Mouse (Mus musculus) cerebellum, adult 11-12 months (tissue): ENCODE measurements around the gene Dock9.

ENCODE experiments used
- DNase-seq: peaks from one replicate; pipeline ENCODE4 v3.0.0; 2022

Dock9 gene

DNA sequence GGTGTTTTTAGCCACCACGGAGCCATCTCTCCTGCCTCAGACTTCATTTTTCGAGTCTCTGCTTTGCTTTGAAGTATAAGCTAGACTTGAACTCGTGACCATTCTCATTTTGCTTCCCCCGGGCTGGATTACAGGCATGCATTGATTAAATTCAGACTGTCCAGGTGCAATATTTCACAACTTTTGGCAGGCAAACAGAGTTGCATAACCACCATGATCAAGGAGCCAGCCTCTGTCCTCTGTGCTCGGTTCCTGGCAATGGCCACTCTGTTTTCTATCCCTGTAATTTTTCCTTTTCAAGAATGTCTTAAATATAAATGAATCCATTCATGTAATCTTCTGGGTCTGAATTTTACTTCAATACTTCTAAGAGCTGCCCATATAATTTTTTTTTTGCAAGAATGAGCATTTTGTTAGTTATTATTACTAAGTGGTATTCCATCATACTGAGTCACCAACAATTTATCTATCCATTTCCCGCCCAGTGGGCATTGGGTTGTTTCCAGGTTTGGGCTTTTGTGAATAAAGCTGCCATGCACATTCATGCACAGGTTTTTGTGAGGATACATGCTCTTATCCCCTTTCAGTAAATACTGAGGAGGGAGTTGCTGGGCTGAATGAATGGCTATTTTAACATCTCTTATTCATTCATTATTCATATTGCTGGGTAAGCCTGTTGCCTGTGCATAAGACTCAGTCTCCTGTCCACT is 183.0 kb downstream of the Dock9 start:
- DNase-seq, result peak; percentile 67

- DNase-seq, result no peak
These were observed 184.1 kb downstream of the Dock9 start for GRCm38 (mm10) chr14:121613490-121613889.

DNA sequence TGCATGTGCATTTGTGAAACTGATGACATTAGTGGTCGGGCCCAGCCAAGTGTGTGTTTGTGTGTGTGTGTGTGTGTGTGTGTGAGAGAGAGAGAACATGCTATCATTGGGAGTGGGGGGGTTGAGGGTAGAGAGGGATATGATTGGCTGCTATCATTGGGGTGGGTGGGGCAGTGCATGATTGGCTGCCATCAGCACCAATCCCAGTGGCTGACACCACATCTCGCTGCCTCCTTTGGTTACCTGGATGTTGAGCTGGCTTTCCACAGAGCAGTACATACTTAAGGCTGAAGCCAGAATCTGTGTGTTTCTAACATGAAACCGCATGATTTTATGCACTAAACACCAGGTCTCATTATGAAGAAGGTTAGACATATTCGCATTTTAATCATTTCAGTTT is 184.7 kb downstream of the Dock9 start:
- DNase-seq, result no peak

- no peak for DNase-seq
These were observed 186.1 kb downstream of the Dock9 start for GRCm38 (mm10) chr14:121611533-121611932.

- no peak for DNase-seq
These were observed 186.5 kb downstream of the Dock9 start for GRCm38 (mm10) chr14:121611098-121611497.

- no peak for DNase-seq
These were observed 189.1 kb downstream of the Dock9 start for GRCm38 (mm10) chr14:121608522-121608921.

DNA sequence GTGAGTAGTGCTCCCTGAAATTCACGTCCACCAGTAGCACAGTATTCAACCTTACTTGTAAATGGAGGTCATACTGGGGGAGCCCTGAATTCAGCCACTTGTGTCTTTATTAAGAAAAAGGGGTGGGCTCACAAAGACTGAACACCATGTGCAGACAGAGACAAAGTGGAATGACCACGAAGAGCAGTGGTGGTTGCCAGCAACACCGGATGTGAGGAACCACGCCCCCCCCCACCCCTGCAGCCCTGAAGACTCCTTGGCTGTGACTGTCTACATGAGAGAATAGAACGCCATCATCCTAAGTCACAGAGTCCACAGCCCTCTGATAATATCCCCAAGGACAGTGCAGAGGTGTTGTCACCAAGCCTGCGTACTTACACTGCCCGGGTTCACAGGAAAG is 191.2 kb downstream of the Dock9 start:
- no peak for DNase-seq

- peak; percentile 54 for DNase-seq
These were observed 192.4 kb downstream of the Dock9 start for GRCm38 (mm10) chr14:121605260-121605659.

GRCm38 (mm10) chr14:121604565-121604964 is 193.1 kb downstream of the Dock9 start:
- no peak for DNase-seq

- DNase-seq, result no peak
These were observed 195.0 kb downstream of the Dock9 start for GRCm38 (mm10) chr14:121602610-121603009.

DNA sequence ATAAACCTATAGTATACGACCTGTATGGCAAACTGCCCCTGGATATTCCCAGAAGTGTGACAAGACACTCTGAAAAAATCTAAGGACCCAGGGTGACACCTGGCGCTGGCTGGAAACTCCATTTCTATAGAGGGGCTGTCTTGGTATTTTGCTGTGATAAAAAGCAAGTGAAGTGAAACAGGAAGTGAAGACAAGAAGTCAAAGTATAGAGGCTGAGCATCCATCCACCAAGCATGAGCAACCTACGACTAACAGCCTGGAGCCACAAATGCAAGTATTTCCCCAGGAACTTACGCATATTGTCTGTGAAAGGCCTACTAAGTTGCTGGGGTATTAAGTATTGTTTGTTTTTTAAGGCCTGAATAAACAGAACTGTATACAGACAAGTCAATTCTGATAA is 197.1 kb downstream of the Dock9 start:
- no peak for DNase-seq

- DNase-seq, result no peak
These were observed 200.6 kb downstream of the Dock9 start for GRCm38 (mm10) chr14:121597073-121597472.

DNA sequence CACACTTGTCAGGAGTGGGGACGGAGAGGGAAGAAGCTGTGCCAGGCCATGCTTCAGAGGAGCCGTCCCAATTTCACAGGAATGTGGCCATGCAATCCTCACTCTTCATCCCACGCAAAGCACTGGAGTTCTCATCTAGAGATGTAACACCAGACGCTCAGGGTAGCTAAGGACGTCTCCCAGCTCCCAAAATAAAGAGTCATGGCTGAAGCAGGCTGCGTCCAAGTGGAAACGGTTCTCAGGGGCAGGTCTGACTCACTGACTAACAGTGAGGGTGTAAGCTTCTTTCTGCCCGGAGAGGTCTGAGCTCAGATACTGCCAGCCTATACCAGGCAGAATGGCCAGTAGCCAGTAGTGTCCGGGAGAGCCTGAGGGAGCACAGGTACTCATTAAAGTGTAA is 201.0 kb downstream of the Dock9 start:
- DNase-seq, result no peak

DNA sequence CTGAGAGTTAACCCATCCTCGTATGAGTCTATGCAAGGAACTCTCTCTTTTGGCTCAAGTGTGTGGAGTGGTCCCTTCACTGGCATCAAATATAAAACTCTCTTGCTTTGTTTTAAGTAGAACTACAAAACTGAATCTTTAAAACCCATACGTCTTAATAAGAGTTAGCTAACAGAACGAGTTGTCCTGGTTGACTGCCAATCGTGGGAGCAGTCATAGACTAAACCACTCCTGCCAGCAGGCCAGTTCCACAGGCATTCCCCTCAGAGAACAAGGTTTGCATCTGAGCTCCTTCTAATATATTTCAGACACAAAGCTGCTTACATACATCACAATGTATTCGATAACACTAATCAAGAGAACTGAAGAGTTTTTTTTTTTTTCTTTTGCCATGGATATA is 203.0 kb downstream of the Dock9 start:
- no peak for DNase-seq

- no peak for DNase-seq
These were observed 204.2 kb downstream of the Dock9 start for GRCm38 (mm10) chr14:121593313-121593929.

DNA sequence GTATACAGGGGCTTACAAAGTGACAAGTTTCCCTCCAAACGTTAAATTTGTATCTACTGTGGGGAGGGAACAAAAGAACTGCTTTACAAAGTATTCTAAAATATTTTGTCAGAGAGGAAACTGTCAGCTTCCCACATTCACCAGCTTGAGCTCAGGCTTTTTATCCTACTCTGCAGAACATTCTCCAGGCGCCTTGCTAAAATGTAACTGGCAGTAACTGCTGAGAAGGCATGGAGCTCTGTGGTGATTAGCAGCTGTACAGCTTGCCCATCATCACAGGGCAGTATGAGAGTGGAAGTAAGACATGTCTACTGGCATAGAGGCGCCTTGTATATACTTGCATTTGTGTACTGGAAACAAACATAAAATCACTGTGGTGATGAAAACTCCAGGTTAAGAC is 204.7 kb downstream of the Dock9 start:
- no peak for DNase-seq

- no peak for DNase-seq
These were observed 205.3 kb downstream of the Dock9 start for GRCm38 (mm10) chr14:121592356-121592755.

DNA sequence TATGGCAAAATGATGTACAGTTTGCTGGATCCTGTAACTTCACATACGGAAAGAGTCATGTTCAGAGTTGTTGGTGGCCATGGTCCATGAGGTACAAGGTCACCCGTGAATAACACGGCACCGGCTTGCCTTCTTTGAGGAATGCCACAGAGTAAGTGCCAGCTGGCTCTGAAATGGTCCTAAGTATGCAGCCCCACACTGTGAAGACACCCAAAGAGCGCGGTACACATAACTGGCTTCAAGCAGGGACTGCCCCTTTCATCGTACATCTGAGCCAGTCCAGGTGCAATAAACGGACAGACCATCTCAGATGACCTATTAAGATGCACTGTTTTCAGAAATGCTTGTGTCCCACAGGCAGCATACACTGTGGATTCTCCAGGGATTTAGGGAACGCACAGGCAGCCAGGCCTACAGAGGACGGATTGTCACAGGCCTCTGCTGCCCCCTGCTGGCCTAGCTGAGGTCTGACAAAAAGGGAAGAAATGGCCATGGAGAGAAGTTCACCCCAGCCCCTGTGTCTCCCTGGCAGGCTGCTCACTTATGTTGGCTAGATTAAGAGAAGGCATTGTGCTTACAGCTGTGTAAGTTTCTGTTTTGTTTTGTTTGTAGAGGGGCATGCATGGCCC is 208.4 kb downstream of the Dock9 start:
- DNase-seq, result peak; percentile 74

DNA sequence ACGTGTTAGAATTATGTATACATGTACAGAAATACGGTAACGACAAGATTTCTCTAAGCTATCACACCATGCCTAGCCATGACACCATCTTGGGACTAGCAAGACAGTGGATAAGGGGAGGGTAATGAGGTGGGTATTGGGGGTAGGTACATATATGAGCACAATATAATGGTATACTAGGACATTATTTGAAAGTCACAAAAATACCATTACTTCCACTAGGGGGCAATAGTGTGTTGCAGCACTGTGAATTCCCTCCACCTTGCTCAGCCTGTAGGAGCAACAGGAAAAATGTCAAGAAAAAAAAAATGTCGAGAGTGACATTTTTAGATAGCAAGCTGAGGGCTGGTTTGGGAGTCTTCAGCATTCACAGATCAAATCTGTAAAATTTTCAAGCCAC is 209.2 kb downstream of the Dock9 start:
- no peak for DNase-seq

GRCm38 (mm10) chr14:121585906-121586765 is 211.5 kb downstream of the Dock9 start:
- no peak for DNase-seq

- no peak for DNase-seq
These were observed 218.6 kb downstream of the Dock9 start for GRCm38 (mm10) chr14:121579055-121579454.

- DNase-seq, result no peak
These were observed 224.2 kb downstream of the Dock9 start for GRCm38 (mm10) chr14:121573391-121573790.

DNA sequence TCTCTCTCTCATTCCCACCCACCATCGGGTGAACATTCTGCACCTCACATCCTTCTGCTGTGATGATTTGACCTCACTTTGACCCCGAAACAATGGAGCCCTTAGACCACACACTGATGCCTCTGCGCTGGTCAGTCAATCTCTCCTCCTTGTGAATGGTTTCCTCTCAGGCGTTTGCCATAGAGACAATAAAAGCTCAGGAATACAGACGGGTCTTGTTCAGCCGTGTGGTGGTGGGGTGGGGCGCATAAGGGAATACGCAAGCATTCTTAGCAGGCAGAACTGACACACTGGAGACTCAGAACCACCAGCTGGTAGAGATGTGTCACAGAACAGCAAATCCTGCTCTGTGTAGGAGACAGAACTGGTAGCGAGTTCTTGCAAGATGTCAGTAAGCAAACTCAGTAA is 230.8 kb downstream of the Dock9 start:
- no peak for DNase-seq
